Mouse (Mus musculus): ENCODE data around the gene D430042O09Rik. TPM values are rescaled to one million over a fixed set of nuclear protein-coding genes. Genes with fewer than 3 reads are reported as not detected.

Gene D430042O09Rik
- polyA plus RNA-seq, 1 experiment from 2014 or later, result 2.0 TPM

DNA sequence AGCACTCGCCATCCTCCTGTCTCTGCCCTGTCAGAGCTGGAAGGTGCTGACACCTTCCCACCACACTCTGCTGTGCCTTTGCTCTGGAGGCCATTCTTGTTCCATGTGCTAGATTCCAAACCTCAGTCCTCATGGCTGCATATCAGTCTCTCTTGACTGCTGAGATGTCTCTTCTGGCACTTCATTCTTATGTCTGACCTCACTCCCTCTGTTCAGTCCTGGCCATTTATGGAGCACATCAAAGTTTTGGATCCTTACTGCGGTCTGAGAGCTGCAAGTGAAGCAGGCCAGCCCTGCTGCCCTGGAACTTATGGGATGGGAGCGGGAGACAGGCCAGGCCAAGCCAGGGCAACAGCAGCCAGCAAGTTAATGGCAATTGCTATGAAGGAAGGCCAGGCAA, 56.7 kb downstream of the D430042O09Rik start:
- Histone ChIP-seq H3K36me3 (ENCODE audit: control insufficient read depth, insufficient read depth) (no peaks in the 10 kb centered on the region), H3K27ac (ENCODE audit: low read length) (no peak overlapping the region), H3K4me1 (ENCODE audit: control insufficient read depth, low read depth, low read length) (no peaks in the 10 kb centered on the region), H3K9ac (ENCODE audit: low read depth, low read length) (no peak overlapping the region), H3K9me3 (replicated peaks; ENCODE audit: control insufficient read depth, low read length) (no peaks in the 10 kb centered on the region), H3K4me3 (ENCODE audit: low read depth, low read length) (no peak overlapping the region), H3K4me2 (ENCODE audit: low read depth, low read length) (no peak overlapping the region), H3K27me3 (ENCODE audit: control insufficient read depth, insufficient read depth, low read depth, low read length) (no peaks in the 10 kb centered on the region)
- no peak for ATAC-seq (ENCODE audit: low read depth)
- 65% methylated on average over 3 of the region's 3 CpGs for WGBS (ENCODE audit: insufficient replicate concordance)

DNA sequence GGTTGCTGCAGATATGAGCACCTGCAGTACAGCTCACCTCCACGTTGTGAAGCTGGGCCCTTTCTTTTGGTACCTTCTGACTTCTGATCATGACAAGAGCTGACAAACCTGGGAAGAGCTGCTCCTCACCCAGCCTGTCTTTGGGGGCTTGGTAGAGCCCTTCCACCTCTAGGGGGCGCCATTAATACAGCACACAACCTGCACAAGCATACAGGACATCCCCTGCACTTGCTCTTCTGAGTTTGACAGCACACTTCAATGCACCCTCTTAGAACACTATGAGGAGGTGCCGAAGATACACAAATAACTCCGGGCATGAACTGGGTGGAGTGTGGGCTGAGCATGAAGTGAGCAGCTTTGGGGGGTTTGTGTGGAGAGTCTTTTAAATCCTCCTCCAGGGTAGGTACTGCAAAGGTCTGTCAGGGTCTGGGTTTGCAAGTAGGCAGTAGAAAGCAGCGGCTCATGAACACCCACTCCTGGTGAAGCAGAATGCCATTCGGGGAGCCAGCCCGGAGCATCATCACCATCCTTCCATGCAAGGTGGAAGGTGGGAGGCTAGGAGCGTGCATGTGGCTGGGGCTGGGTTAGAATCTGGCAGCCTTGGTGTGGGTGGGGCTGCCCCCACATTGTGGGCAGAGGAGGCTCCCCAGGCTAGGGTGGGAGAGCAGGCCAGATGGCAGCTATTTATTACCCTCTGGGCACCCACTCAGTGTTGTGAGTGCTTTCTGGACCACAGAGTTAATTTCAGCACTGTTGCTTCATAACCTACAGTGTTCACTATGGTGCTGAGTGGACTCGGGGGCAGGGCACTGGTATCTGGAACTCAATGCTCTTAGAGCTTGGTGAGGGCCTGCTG, 59.5 kb downstream of the D430042O09Rik start:
- Histone ChIP-seq H3K4me3 (ENCODE audit: low read depth, low read length) (no peak overlapping the region), H3K27me3 (ENCODE audit: control insufficient read depth, insufficient read depth, low read depth, low read length) (no peaks in the 10 kb centered on the region), H3K36me3 (ENCODE audit: control insufficient read depth, insufficient read depth) (no peaks in the 10 kb centered on the region), H3K9me3 (replicated peaks; ENCODE audit: control insufficient read depth, low read length) (no peaks in the 10 kb centered on the region), H3K4me2 (ENCODE audit: low read depth, low read length) (no peak overlapping the region), H3K9ac (ENCODE audit: low read depth, low read length) (no peak overlapping the region), H3K27ac (ENCODE audit: low read length) (no peak overlapping the region), H3K4me1 (ENCODE audit: control insufficient read depth, low read depth, low read length) (no peaks in the 10 kb centered on the region)
- 58% methylated on average over 9 of the region's 9 CpGs for WGBS (ENCODE audit: insufficient replicate concordance)
- ATAC-seq (ENCODE audit: low read depth), result no peak

DNA sequence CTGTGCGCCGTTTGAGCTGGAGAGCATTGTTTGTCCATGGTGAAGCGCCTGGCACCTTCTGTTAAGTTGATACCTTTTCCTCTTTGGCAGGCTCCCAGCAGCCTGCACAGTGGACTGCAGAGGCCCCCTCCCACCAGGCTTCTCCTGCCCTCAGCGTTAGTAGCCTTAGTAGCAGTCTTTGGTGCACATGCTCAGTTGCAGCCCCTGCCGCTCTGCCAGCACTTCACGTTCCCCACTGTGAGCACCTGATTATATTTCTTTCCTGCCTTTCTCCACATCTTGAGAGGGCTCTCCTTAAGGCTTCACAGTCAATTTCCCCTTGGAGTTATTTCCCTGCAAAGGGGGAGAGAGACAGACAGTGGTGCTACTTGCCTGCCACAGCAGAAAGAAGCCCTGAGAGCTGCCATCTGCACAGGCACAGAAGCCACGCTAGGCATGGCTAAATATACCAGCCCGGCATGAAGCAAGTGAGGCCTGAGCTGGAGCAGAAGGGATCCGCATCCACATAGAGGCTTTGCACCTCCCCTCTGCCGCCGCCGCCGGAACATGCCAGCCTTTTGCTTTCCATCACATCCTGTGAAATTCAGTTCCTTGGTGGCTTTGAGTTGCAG, 65.4 kb downstream of the D430042O09Rik start:
- Histone ChIP-seq H3K4me1 (ENCODE audit: control insufficient read depth, low read depth, low read length) (no peaks in the 10 kb centered on the region), H3K4me2 (ENCODE audit: low read depth, low read length) (no peak overlapping the region), H3K27me3 (ENCODE audit: control insufficient read depth, insufficient read depth, low read depth, low read length) (no peaks in the 10 kb centered on the region), H3K9ac (ENCODE audit: low read depth, low read length) (no peak overlapping the region), H3K36me3 (ENCODE audit: control insufficient read depth, insufficient read depth) (no peaks in the 10 kb centered on the region), H3K9me3 (replicated peaks; ENCODE audit: control insufficient read depth, low read length) (no peaks in the 10 kb centered on the region), H3K4me3 (ENCODE audit: low read depth, low read length) (no peak overlapping the region), H3K27ac (ENCODE audit: low read length) (no peak overlapping the region)
- ATAC-seq (ENCODE audit: low read depth), result no peak
- WGBS (ENCODE audit: insufficient replicate concordance), result 77% methylated on average over 13 of the region's 13 CpGs

DNA sequence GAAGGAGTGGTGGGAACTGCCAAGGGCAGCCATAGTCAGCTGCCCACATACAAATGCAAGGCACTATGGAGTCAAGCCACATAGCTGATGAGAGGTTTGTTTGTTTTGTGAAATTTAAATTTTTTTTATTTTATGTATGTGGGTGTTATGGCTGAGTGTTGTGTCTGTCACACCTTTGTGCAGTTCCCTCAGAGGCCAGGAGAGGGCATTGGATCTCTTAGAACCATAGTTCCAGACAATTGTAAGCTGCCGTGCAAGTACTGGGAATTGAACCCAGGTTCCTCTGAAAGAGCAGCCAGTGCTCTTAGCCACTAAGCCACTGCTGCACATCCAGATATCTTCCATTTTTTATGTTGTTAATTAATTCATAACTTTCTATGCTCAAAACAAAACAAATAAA, 75.5 kb downstream of the D430042O09Rik start:
- ATAC-seq (ENCODE audit: low read depth), result no peak
- WGBS (ENCODE audit: insufficient replicate concordance), result 69% methylated on average over 1 of the region's 1 CpGs
- Histone ChIP-seq H3K9ac (ENCODE audit: low read depth, low read length) (no peak overlapping the region), H3K4me1 (ENCODE audit: control insufficient read depth, low read depth, low read length) (no peaks in the 10 kb centered on the region), H3K4me2 (ENCODE audit: low read depth, low read length) (no peak overlapping the region), H3K27ac (ENCODE audit: low read length) (no peak overlapping the region), H3K4me3 (ENCODE audit: low read depth, low read length) (no peak overlapping the region), H3K27me3 (ENCODE audit: control insufficient read depth, insufficient read depth, low read depth, low read length) (no peaks in the 10 kb centered on the region), H3K9me3 (replicated peaks; ENCODE audit: control insufficient read depth, low read length) (no peaks in the 10 kb centered on the region), H3K36me3 (ENCODE audit: control insufficient read depth, insufficient read depth) (no peaks in the 10 kb centered on the region)

DNA sequence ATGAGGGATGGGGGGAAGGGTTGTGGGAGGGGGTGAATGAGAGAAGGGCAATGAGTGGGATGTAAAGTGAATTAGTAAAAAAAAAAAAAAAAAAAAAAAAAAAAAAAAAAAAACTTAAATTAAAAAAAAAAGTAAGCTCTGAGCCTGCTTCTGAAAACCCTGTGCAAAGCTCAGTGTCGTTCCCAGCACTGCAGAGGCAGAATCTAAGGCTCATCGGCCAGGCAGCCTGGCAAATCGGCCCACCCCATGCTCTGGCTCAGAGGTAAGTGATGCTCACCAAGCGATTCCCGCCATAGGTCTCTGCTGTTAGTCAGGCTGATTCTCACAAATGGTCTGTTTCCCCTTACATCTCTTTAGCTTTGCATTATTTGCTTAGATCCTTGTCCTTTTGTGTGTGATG, 78.4 kb downstream of the D430042O09Rik start:
- no peak overlapping the region for H3K27ac ChIP-seq (ENCODE audit: low read length)
- H3K9me3 ChIP-seq (replicated peaks; ENCODE audit: control insufficient read depth, low read length), result no peaks in the 10 kb centered on the region
- H3K36me3 ChIP-seq (ENCODE audit: control insufficient read depth, insufficient read depth), result no peaks in the 10 kb centered on the region
- H3K4me1 ChIP-seq (ENCODE audit: control insufficient read depth, low read depth, low read length), result no peaks in the 10 kb centered on the region
- no peak overlapping the region for H3K4me3 ChIP-seq (ENCODE audit: low read depth, low read length)
- no peak overlapping the region for H3K4me2 ChIP-seq (ENCODE audit: low read depth, low read length)
- H3K9ac ChIP-seq (ENCODE audit: low read depth, low read length), result no peak overlapping the region
- 68% methylated on average over 5 of the region's 5 CpGs for whole genome bisulfite sequencing (ENCODE audit: insufficient replicate concordance)
- ATAC-seq (ENCODE audit: low read depth), result no peak
- no peaks in the 10 kb centered on the region for H3K27me3 ChIP-seq (ENCODE audit: control insufficient read depth, insufficient read depth, low read depth, low read length)

DNA sequence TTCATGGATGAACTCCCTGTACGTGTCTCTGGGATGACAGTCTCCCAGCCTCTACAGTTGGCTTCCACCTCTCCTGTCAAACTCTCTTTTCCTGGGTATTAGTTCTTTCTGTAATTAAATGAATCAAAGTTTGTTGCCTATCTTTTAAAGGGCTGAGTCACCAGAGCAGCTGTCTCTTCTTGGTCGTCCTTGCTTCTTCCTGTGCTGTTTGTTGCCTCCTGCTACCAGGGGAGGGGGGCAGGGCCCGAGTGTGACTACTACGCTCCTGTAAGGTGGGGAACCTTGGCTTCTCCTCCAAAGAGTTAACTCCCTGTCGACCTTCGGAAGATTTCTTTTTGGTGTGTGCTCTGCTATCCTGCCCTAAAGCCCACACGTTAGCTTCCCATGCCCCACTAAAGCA, 79.4 kb downstream of the D430042O09Rik start:
- H3K4me1 ChIP-seq (ENCODE audit: control insufficient read depth, low read depth, low read length), result no peaks in the 10 kb centered on the region
- no peak for ATAC-seq (ENCODE audit: low read depth)
- no peak overlapping the region for H3K9ac ChIP-seq (ENCODE audit: low read depth, low read length)
- H3K27ac ChIP-seq (ENCODE audit: low read length), result no peak overlapping the region
- 59% methylated on average over 7 of the region's 7 CpGs for WGBS (ENCODE audit: insufficient replicate concordance)
- no peaks in the 10 kb centered on the region for H3K27me3 ChIP-seq (ENCODE audit: control insufficient read depth, insufficient read depth, low read depth, low read length)
- no peak overlapping the region for H3K4me2 ChIP-seq (ENCODE audit: low read depth, low read length)
- H3K4me3 ChIP-seq (ENCODE audit: low read depth, low read length), result no peak overlapping the region
- no peaks in the 10 kb centered on the region for H3K9me3 ChIP-seq (replicated peaks; ENCODE audit: control insufficient read depth, low read length)
- H3K36me3 ChIP-seq (ENCODE audit: control insufficient read depth, insufficient read depth), result no peaks in the 10 kb centered on the region

DNA sequence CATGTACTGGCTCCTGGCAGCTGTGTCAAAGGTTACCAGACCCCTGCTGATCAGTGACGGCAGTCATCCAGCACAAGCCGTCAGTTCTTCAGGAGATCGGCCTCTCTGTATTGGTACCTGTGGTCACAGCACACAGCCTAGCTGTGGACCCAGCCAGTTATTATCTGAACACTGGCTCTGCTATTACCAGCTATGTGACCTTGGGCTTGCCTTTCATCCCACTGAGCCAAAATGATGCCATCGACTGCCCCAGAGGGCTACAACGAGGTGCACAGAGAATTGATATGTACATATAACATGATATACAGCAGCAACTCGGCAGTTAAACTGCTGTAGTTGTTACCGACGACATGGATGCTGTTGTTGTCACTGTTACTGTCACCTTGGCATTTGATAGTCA, 82.4 kb downstream of the D430042O09Rik start:
- Histone ChIP-seq H3K9me3 (replicated peaks; ENCODE audit: control insufficient read depth, low read length) (no peaks in the 10 kb centered on the region), H3K4me1 (ENCODE audit: control insufficient read depth, low read depth, low read length) (no peaks in the 10 kb centered on the region), H3K9ac (ENCODE audit: low read depth, low read length) (no peak overlapping the region), H3K4me3 (ENCODE audit: low read depth, low read length) (no peak overlapping the region), H3K27me3 (ENCODE audit: control insufficient read depth, insufficient read depth, low read depth, low read length) (no peaks in the 10 kb centered on the region), H3K27ac (ENCODE audit: low read length) (no peak overlapping the region), H3K36me3 (ENCODE audit: control insufficient read depth, insufficient read depth) (no peaks in the 10 kb centered on the region), H3K4me2 (ENCODE audit: low read depth, low read length) (no peak overlapping the region)
- ATAC-seq (ENCODE audit: low read depth), result no peak
- WGBS (ENCODE audit: insufficient replicate concordance), result 72% methylated on average over 8 of the region's 8 CpGs

DNA sequence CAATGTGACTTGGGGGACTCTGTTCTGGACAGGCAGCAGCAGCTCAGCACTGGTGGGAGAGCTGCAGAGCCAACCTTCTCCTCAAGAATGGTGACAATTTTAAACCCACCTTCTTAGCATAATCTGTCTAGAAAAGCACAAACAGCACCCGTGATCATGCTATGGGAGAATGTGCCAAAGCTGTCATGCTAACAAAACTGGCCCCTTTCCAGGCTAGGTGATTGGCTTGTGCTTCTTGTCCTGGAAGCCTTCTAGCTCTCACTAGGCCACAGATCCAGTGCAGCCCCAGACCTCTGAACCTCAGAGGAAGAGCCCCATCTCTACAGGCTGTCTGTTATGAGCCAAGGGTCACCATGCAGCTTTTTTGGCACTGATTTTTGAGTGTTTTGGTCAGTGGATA, 98.9 kb downstream of the D430042O09Rik start:
- ATAC-seq (ENCODE audit: low read depth), result no peak

DNA sequence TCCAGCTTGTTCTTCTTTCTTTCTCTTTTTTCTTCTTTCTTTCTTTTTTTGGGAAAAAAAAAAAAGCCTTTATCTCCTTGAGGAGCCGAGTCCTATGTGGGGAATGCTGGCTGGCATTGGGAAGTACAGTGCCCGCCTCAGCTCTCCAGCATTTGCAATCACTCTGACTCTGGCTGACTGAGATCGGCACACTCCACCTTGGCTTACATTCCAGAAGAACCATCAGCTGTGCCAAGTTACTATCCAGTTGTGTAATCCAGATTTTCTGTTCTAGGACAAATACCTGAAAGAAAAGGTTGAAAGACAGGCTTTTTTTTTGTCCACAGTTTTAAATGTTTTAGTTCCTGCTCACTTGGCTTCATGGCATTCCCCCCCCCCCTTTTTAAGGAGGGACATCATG, 100.5 kb downstream of the D430042O09Rik start:
- Histone ChIP-seq H3K4me3 (ENCODE audit: low read depth, low read length) (no peak overlapping the region), H3K36me3 (ENCODE audit: control insufficient read depth, insufficient read depth) (no peaks in the 10 kb centered on the region), H3K9ac (ENCODE audit: low read depth, low read length) (no peak overlapping the region), H3K4me2 (ENCODE audit: low read depth, low read length) (no peak overlapping the region), H3K9me3 (replicated peaks; ENCODE audit: control insufficient read depth, low read length) (no peaks in the 10 kb centered on the region), H3K4me1 (ENCODE audit: control insufficient read depth, low read depth, low read length) (no peaks in the 10 kb centered on the region), H3K27ac (ENCODE audit: low read length) (no peak overlapping the region), H3K27me3 (ENCODE audit: control insufficient read depth, insufficient read depth, low read depth, low read length) (no peaks in the 10 kb centered on the region)
- 58% methylated on average over 3 of the region's 3 CpGs for WGBS (ENCODE audit: insufficient replicate concordance)
- no peak for ATAC-seq (ENCODE audit: low read depth)

More for the DNA sequence above, 98.9 kb downstream of the D430042O09Rik start:
- Histone ChIP-seq H3K4me1 (ENCODE audit: control insufficient read depth, low read depth, low read length) (no peaks in the 10 kb centered on the region), H3K27ac (ENCODE audit: low read length) (no peak overlapping the region), H3K36me3 (ENCODE audit: control insufficient read depth, insufficient read depth) (no peaks in the 10 kb centered on the region), H3K4me3 (ENCODE audit: low read depth, low read length) (no peak overlapping the region), H3K9ac (ENCODE audit: low read depth, low read length) (no peak overlapping the region), H3K4me2 (ENCODE audit: low read depth, low read length) (no peak overlapping the region), H3K9me3 (replicated peaks; ENCODE audit: control insufficient read depth, low read length) (no peaks in the 10 kb centered on the region), H3K27me3 (ENCODE audit: control insufficient read depth, insufficient read depth, low read depth, low read length) (no peaks in the 10 kb centered on the region)
- WGBS (ENCODE audit: insufficient replicate concordance), result 48% methylated on average over 1 of the region's 1 CpGs
